18 mouse cellular contexts compared by ENCODE assay signal in the genomic region with DNA sequence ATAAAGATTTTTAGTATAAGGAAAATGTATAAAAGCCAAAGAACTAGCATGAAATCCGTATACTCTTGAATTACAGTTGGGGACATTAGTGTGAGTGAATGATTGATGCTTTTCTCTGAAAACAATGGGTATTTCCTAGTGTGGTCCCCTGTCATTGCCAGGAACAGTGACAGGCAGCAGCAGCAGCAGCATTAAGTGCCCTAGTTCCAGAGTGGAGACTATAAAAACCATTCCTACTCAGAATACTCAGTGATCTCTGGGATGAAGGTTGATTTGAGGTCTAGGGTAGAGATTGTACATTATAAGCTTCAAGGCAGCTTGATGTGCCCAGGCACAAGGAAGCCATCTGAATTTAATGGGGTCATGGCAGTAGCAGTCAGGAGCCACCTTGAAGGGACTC. TPM values are rescaled to one million over a fixed set of nuclear protein-coding genes. Genes with fewer than 3 reads are reported as not detected.
A peak's percentile ranks its signal among the peaks of the same experiment; 100 is the strongest.
DNase-seq lines count a peak whose midpoint lies in the region; ATAC-seq and TF ChIP-seq lines count a peak whose summit lies in the region.
"Had no signal": no experiment of that assay in that cellular context is flagged by ENCODE, and none has a peak within 500 bp of the region (broad histone marks: within the 10 kb centered on the region; RNA-seq: fewer than 3 reads in every experiment).

No protein-coding gene starts in this region.

- H3K9ac ChIP-seq in forebrain, embryonic 13.5 days, result no peak overlapping the region
- H3K9ac ChIP-seq in hindbrain, embryonic 15.5 days, result no peak overlapping the region
- 0 out of 2 replicates have a peak overlapping the region, but pooled peaks have one; percentile 4 for H3K9ac ChIP-seq in midbrain, postnatal 0 days (replicated peaks; ENCODE audit: low read length, poor library complexity, severe bottlenecking)
- no peak overlapping the region for H3K9ac ChIP-seq in lung, postnatal 0 days (replicated peaks; ENCODE audit: low read depth)
- H3K9ac ChIP-seq: embryonic facial prominence, embryonic 12.5 days; liver, embryonic 12.5 days; lung, embryonic 14.5 days; stomach, embryonic 15.5 days had no signal

- TF ChIP-seq EP300 in lung, postnatal 0 days (IDR thresholded peaks at IDR 0.05), result no peak

- H3K4me2 ChIP-seq in forebrain, embryonic 13.5 days, result peak overlapping the region; percentile 46; the same call in 1 of the 2 replicates
- peak overlapping the region; percentile 50 for H3K4me2 ChIP-seq in hindbrain, embryonic 15.5 days
- H3K4me2 ChIP-seq in midbrain, postnatal 0 days (ENCODE audit: low read depth, low read length, poor library complexity, severe bottlenecking), result no peak overlapping the region
- H3K4me2 ChIP-seq in lung, postnatal 0 days (replicated peaks; ENCODE audit: low read depth, low read length), result no peak overlapping the region
- H3K4me2 ChIP-seq: embryonic facial prominence, embryonic 12.5 days; liver, embryonic 12.5 days; lung, embryonic 14.5 days; stomach, embryonic 15.5 days had no signal

- no peak for TF ChIP-seq CTCF in layer of hippocampus, adult 2 months (conservative IDR thresholded peaks at IDR 0.05)
- TF ChIP-seq CTCF in midbrain, postnatal 0 days (IDR thresholded peaks at IDR 0.05), result no peak
- TF ChIP-seq CTCF in lung, postnatal 0 days (IDR thresholded peaks at IDR 0.05), result no peak

- no peak for DNase-seq in layer of hippocampus, adult 2 months (ENCODE audit: low spot score in 2 of 2)
- DNase-seq in layer of hippocampus, postnatal 36 days, result no peak
- no peak for DNase-seq in midbrain, postnatal 0 days (ENCODE audit: low spot score)
- DNase-seq in kidney, postnatal 36 days, result no peak
- no peak for DNase-seq in left cerebral cortex, adult 9 months (ENCODE audit: low spot score in 2 of 2)
- DNase-seq in lung, postnatal 0 days (ENCODE audit: low spot score), result no peak
- DNase-seq: adrenal gland, postnatal 10 days; cerebellum, adult 2 months; heart, adult 11 months; kidney, adult 11 months; lung, embryonic 14.5 days; right cerebral cortex, postnatal 14 days had no signal

- no peaks in the 10 kb centered on the region for H3K27me3 ChIP-seq in forebrain, embryonic 13.5 days
- H3K27me3 ChIP-seq in hindbrain, embryonic 15.5 days, result no peaks in the 10 kb centered on the region
- no peaks in the 10 kb centered on the region; the same call in 1 of the 2 replicates for H3K27me3 ChIP-seq in midbrain, postnatal 0 days (ENCODE audit: insufficient read depth, low read length)
- no peaks in the 10 kb centered on the region for H3K27me3 ChIP-seq in lung, postnatal 0 days (replicated peaks; ENCODE audit: insufficient read depth, low read length)
- H3K27me3 ChIP-seq: embryonic facial prominence, embryonic 12.5 days; liver, embryonic 12.5 days; stomach, embryonic 15.5 days had no signal

- H3K4me1 ChIP-seq in forebrain, embryonic 13.5 days, result peaks cover 27% of the 10 kb centered on the region
- H3K4me1 ChIP-seq in hindbrain, embryonic 15.5 days (replicated peaks), result peaks cover 14% of the 10 kb centered on the region
- H3K4me1 ChIP-seq in midbrain, postnatal 0 days (ENCODE audit: insufficient read depth, low read length), result peaks cover 3% of the 10 kb centered on the region; the same call in 1 of the 2 replicates
- H3K4me1 ChIP-seq in lung, postnatal 0 days (ENCODE audit: insufficient read depth, low read depth, low read length), result no peaks in the 10 kb centered on the region
- H3K4me1 ChIP-seq: liver, embryonic 12.5 days; stomach, embryonic 15.5 days had no signal

- H3K9me3 ChIP-seq in forebrain, embryonic 13.5 days (replicated peaks), result no peaks in the 10 kb centered on the region
- no peaks in the 10 kb centered on the region for H3K9me3 ChIP-seq in hindbrain, embryonic 15.5 days
- H3K9me3 ChIP-seq in midbrain, postnatal 0 days (ENCODE audit: low read length), result no peaks in the 10 kb centered on the region
- H3K9me3 ChIP-seq in lung, postnatal 0 days (ENCODE audit: low read length), result no peaks in the 10 kb centered on the region
- H3K9me3 ChIP-seq: embryonic facial prominence, embryonic 12.5 days; liver, embryonic 12.5 days; stomach, embryonic 15.5 days had no signal

- WGBS in forebrain, embryonic 13.5 days, result 9% methylated on average over 1 of the region's 1 CpGs
- WGBS in hindbrain, embryonic 15.5 days, result 7% methylated on average over 1 of the region's 1 CpGs
- WGBS in midbrain, postnatal 0 days, result 8% methylated on average over 1 of the region's 1 CpGs
- 57% methylated on average over 1 of the region's 1 CpGs for WGBS in lung, postnatal 0 days

- H3K4me3 ChIP-seq in layer of hippocampus, adult 2 months, result peak overlapping the region; percentile 23; the same call in 1 of the 2 replicates
- no peak overlapping the region for H3K4me3 ChIP-seq in forebrain, embryonic 13.5 days
- H3K4me3 ChIP-seq in hindbrain, embryonic 15.5 days, result no peak overlapping the region
- no peak overlapping the region for H3K4me3 ChIP-seq in midbrain, postnatal 0 days (ENCODE audit: low read depth, low read length)
- H3K4me3 ChIP-seq in lung, postnatal 0 days (ENCODE audit: low read depth, low read length), result no peak overlapping the region
- H3K4me3 ChIP-seq: embryonic facial prominence, embryonic 12.5 days; liver, embryonic 12.5 days; stomach, embryonic 15.5 days had no signal

- peak overlapping the region; percentile 86 for H3K27ac ChIP-seq in layer of hippocampus, adult 2 months
- peak overlapping the region; percentile 62 for H3K27ac ChIP-seq in forebrain, embryonic 13.5 days
- peak overlapping the region; percentile 79 for H3K27ac ChIP-seq in hindbrain, embryonic 15.5 days (replicated peaks)
- peak overlapping the region; percentile 47; the same call in 1 of the 2 replicates for H3K27ac ChIP-seq in midbrain, postnatal 0 days (ENCODE audit: low read depth, low read length)
- no peak overlapping the region for H3K27ac ChIP-seq in lung, postnatal 0 days (ENCODE audit: low read length)
- H3K27ac ChIP-seq: embryonic facial prominence, embryonic 12.5 days; liver, embryonic 12.5 days; macrophage; stomach, embryonic 15.5 days had no signal

- peak; percentile 39; the same call in 1 of the 2 replicates for ATAC-seq in forebrain, embryonic 13.5 days
- no peak for ATAC-seq in hindbrain, embryonic 15.5 days (ENCODE audit: low FRiP score, low read depth)
- ATAC-seq in midbrain, postnatal 0 days (ENCODE audit: low FRiP score), result no peak
- no peak for ATAC-seq in lung, postnatal 0 days
- ATAC-seq: liver, embryonic 12.5 days had no signal

- H3K36me3 ChIP-seq in forebrain, embryonic 13.5 days (ENCODE audit: poor library complexity, severe bottlenecking), result peaks cover 11% of the 10 kb centered on the region; the same call in 1 of the 2 replicates
- no peaks in the 10 kb centered on the region; the same call in 1 of the 2 replicates for H3K36me3 ChIP-seq in hindbrain, embryonic 15.5 days
- H3K36me3 ChIP-seq in midbrain, postnatal 0 days (ENCODE audit: insufficient read depth, low read length), result no peaks in the 10 kb centered on the region
- 0 out of 2 replicates have a peak, but pooled peaks cover 9% of the 10 kb centered on the region for H3K36me3 ChIP-seq in lung, postnatal 0 days (ENCODE audit: insufficient read depth, low read length)

RNA-seq across cellular contexts. Expression of a gene that starts 45.0 kb away (rescaled TPM):
- 1 to 10 TPM; 6.7 to 6.9 TPM for total RNA-seq in layer of hippocampus, adult 2 months (2021)
- 1 to 10 TPM; 6.4 to 6.6 TPM for total RNA-seq in layer of hippocampus, postnatal 36 days (2021)
- 6.0 and 7.3 TPM in 2 replicates for polyA plus RNA-seq in forebrain, embryonic 13.5 days (2015; fragmentation: Nextera tagmentation; extraction: Ambion mirVana)
- polyA plus RNA-seq in hindbrain, embryonic 15.5 days (2015; fragmentation: Nextera tagmentation; extraction: Ambion mirVana), result 6.3 and 6.5 TPM in 2 replicates
- 6.1 and 7.3 TPM in 2 replicates for total RNA-seq in midbrain, postnatal 0 days (2014; rRNA removed)
- 3.0 and 3.1 TPM in 2 replicates for polyA plus RNA-seq in midbrain, postnatal 0 days (2015; fragmentation: Nextera tagmentation; extraction: Ambion mirVana)
- polyA plus RNA-seq in lung, postnatal 0 days (2015; fragmentation: Nextera tagmentation; extraction: Ambion mirVana), result 3.5 and 3.7 TPM in 2 replicates

Comparison
In these comparisons a context has a peak if more than half of its experiments do, and no peak if none do; other contexts are left out.
1. H3K4me2 ChIP-seq: peak in forebrain, embryonic 13.5 days (single experiment) and hindbrain, embryonic 15.5 days (single experiment); none in midbrain, postnatal 0 days (single experiment) and lung, postnatal 0 days (single experiment).